Mouse (Mus musculus): ENCODE measurements around the gene Trp53tg5. TPM values are rescaled to one million over a fixed set of nuclear protein-coding genes. Genes with fewer than 3 reads are reported as not detected.
A peak's percentile ranks its signal among the peaks of the same experiment; 100 is the strongest.

Gene Trp53tg5
- total RNA-seq, 4 experiments from 2014 or later, result not detected

GRCm38 (mm10) chr2:164449341-164450042 lies 24.0 kb downstream of the Trp53tg5 start:
- no peak for DNase-seq (ENCODE audit: low spot score in 2 of 2)

GRCm38 (mm10) chr2:164448921-164449320 lies 24.6 kb downstream of the Trp53tg5 start:
- no peak for DNase-seq (ENCODE audit: low spot score in 2 of 2)

GRCm38 (mm10) chr2:164448140-164448539 lies 25.4 kb downstream of the Trp53tg5 start:
- no peak for DNase-seq (ENCODE audit: low spot score in 2 of 2)

- no peak for DNase-seq (ENCODE audit: low spot score in 2 of 2)
Measured at GRCm38 (mm10) chr2:164446086-164446469, 27.4 kb downstream of the Trp53tg5 start.

- no peak for DNase-seq (ENCODE audit: low spot score in 2 of 2)
Measured at GRCm38 (mm10) chr2:164445399-164446085, 28.0 kb downstream of the Trp53tg5 start.

GRCm38 (mm10) chr2:164444701-164445100 lies 28.8 kb downstream of the Trp53tg5 start:
- no peak for DNase-seq (ENCODE audit: low spot score in 2 of 2)

- DNase-seq (ENCODE audit: low spot score in 2 of 2), result no peak
Measured at GRCm38 (mm10) chr2:164443460-164444000, 30.0 kb downstream of the Trp53tg5 start, which contains the start of gene Sdc4. Sdc4 (minus strand) TSS chr2:164443887.

GRCm38 (mm10) chr2:164443051-164443437 lies 30.5 kb downstream of the Trp53tg5 start:
- peak in 1 of 2 experiments; percentile 60 for DNase-seq (ENCODE audit: low spot score in 2 of 2)

- DNase-seq (ENCODE audit: low spot score in 2 of 2), result no peak
Measured at GRCm38 (mm10) chr2:164442315-164443050, 31.0 kb downstream of the Trp53tg5 start.

- no peak for DNase-seq (ENCODE audit: low spot score in 2 of 2)
Measured at GRCm38 (mm10) chr2:164441731-164442130, 31.8 kb downstream of the Trp53tg5 start.

- DNase-seq (ENCODE audit: low spot score in 2 of 2), result no peak
Measured at GRCm38 (mm10) chr2:164441155-164441554, 32.4 kb downstream of the Trp53tg5 start.

- no peak for DNase-seq (ENCODE audit: low spot score in 2 of 2)
Measured at GRCm38 (mm10) chr2:164440314-164440713, 33.2 kb downstream of the Trp53tg5 start.

- peak in 1 of 2 experiments; percentile 45 for DNase-seq (ENCODE audit: low spot score in 2 of 2)
Measured at GRCm38 (mm10) chr2:164439001-164439421, 34.5 kb downstream of the Trp53tg5 start.

GRCm38 (mm10) chr2:164438257-164438656 lies 35.3 kb downstream of the Trp53tg5 start:
- DNase-seq (ENCODE audit: low spot score in 2 of 2), result no peak

GRCm38 (mm10) chr2:164437710-164438109 lies 35.8 kb downstream of the Trp53tg5 start:
- no peak for DNase-seq (ENCODE audit: low spot score in 2 of 2)

- no peak for DNase-seq (ENCODE audit: low spot score in 2 of 2)
Measured at GRCm38 (mm10) chr2:164436961-164437360, 36.6 kb downstream of the Trp53tg5 start.

- DNase-seq (ENCODE audit: low spot score in 2 of 2), result peak in 1 of 2 experiments; percentile 25
Measured at GRCm38 (mm10) chr2:164436215-164436913, 37.2 kb downstream of the Trp53tg5 start.

- no peak for DNase-seq (ENCODE audit: low spot score in 2 of 2)
Measured at GRCm38 (mm10) chr2:164435216-164436090, 38.1 kb downstream of the Trp53tg5 start.

GRCm38 (mm10) chr2:164434681-164435080 lies 38.8 kb downstream of the Trp53tg5 start:
- no peak for DNase-seq (ENCODE audit: low spot score in 2 of 2)

- DNase-seq (ENCODE audit: low spot score in 2 of 2), result no peak
Measured at GRCm38 (mm10) chr2:164433278-164433895, 40.1 kb downstream of the Trp53tg5 start.

Data from left cerebral cortex, adult 8-10 months (tissue).